Mouse (Mus musculus) neural tube, embryonic 14.5 days (tissue): Measurements from ENCODE around the gene Rnaseh2c. TPM values are rescaled to one million over a fixed set of nuclear protein-coding genes. Genes with fewer than 3 reads are reported as not detected.

Source experiments
- ATAC-seq: fragments of 200-750 bp; cut with Nextera tagmentation; 2 replicates; pipeline ENCODE4 v1.8.0; 2017; ENCODE audit warnings: low read depth, mild to moderate bottlenecking, moderate TSS enrichment, moderate library complexity
- H3K27ac ChIP-seq: fragments of 300-500 bp; sonication (generic); 2 replicates; pipeline ENCODE4 v1.5.1; 2014; ENCODE audit warnings: low read depth, mild to moderate bottlenecking, control low read depth, low read length, moderate library complexity, mixed read lengths
- H3K27me3 ChIP-seq: fragments of 300-500 bp; sonication (generic); 2 replicates; pipeline ENCODE4 v1.6.1; 2014; ENCODE audit warnings: low read length; ENCODE audit not compliant: control insufficient read depth, insufficient read depth
- H3K36me3 ChIP-seq: fragments of 300-500 bp; sonication (generic); 2 replicates; pipeline ENCODE4 v1.6.1; 2014; ENCODE audit warnings: low read length, mixed read lengths; ENCODE audit not compliant: control insufficient read depth, insufficient read depth
- H3K4me1 ChIP-seq: fragments of 300-500 bp; sonication (generic); 2 replicates; pipeline ENCODE4 v1.6.1; 2014; ENCODE audit warnings: low read length; ENCODE audit not compliant: control insufficient read depth, insufficient read depth
- H3K4me2 ChIP-seq: fragments of 300-500 bp; sonication (generic); 2 replicates; pipeline ENCODE4 v1.6.1; 2014; ENCODE audit warnings: mild to moderate bottlenecking, low read depth, low read length, control low read depth
- H3K4me3 ChIP-seq: fragments of 300-500 bp; sonication (generic); 2 replicates; pipeline ENCODE4 v1.5.1; 2014; ENCODE audit warnings: low read depth, low read length, control low read depth, mixed read lengths
- H3K9ac ChIP-seq: fragments of 300-500 bp; sonication (generic); replicated peaks from 2 replicates; pipeline ENCODE4 v1.6.1; 2014; ENCODE audit warnings: low read depth, mild to moderate bottlenecking, control low read depth, low read length, mixed read lengths
- H3K9me3 ChIP-seq: fragments of 300-500 bp; sonication (generic); 2 replicates; pipeline ENCODE4 v1.6.1; 2016; ENCODE audit warnings: low read length; ENCODE audit not compliant: control insufficient read depth
- WGBS: fragments of 180-500 bp; shearing (Covaris S2); extraction: QIAGEN DNeasy Blood & Tissue Kit; methylation state at CpG from one replicate; pipeline ENCODE4 v1.1.7; 2014; 5-methylcytosine and 5-hydroxymethylcytosine counted together
- polyA plus RNA-seq: library from polyadenylated mRNA; unstranded; fragments of >200 nt; fragmentation: Nextera tagmentation; extraction: Ambion mirVana; gene quantifications from 2 replicates; pipeline ENCODE4 v1.2.1, GENCODE M21; 2014

Gene Rnaseh2c
- polyA plus RNA-seq, 1 experiment from 2014 or later = 51.7 TPM

GRCm38 (mm10) chr19:5570353-5571246, 31.1 kb upstream of the Rnaseh2c start:
- Histone ChIP-seq H3K27me3 (no peaks in the 10 kb centered on the region; the same call in 1 of the 2 replicates), H3K4me1 (0 out of 2 replicates have a peak, but pooled peaks cover 10% of the 10 kb centered on the region), H3K9me3 (no peaks in the 10 kb centered on the region), H3K36me3 (no peaks in the 10 kb centered on the region), H3K4me2 (no peak overlapping the region), H3K4me3 (no peak overlapping the region), H3K9ac (no peak overlapping the region), H3K27ac (no peak overlapping the region)
- 88% methylated on average over 32 of the region's 32 CpGs for WGBS
- no peak for ATAC-seq

GRCm38 (mm10) chr19:5571831-5572230, 29.8 kb upstream of the Rnaseh2c start:
- Histone ChIP-seq H3K9me3 (no peaks in the 10 kb centered on the region), H3K4me1 (0 out of 2 replicates have a peak, but pooled peaks cover 9% of the 10 kb centered on the region), H3K4me2 (no peak overlapping the region), H3K27ac (no peak overlapping the region), H3K4me3 (no peak overlapping the region), H3K9ac (no peak overlapping the region), H3K36me3 (no peaks in the 10 kb centered on the region), H3K27me3 (no peaks in the 10 kb centered on the region)
- 85% methylated on average over 5 of the region's 5 CpGs for WGBS
- no peak for ATAC-seq

GRCm38 (mm10) chr19:5572331-5573125, 29.1 kb upstream of the Rnaseh2c start:
- no peaks in the 10 kb centered on the region for H3K36me3 ChIP-seq
- ATAC-seq = no peak
- H3K9ac ChIP-seq = no peak overlapping the region
- H3K4me3 ChIP-seq = no peak overlapping the region
- H3K27me3 ChIP-seq = no peaks in the 10 kb centered on the region
- H3K4me1 ChIP-seq = 0 out of 2 replicates have a peak, but pooled peaks cover 4% of the 10 kb centered on the region
- WGBS = 81% methylated on average over 19 of the region's 19 CpGs
- no peak overlapping the region for H3K27ac ChIP-seq
- no peak overlapping the region for H3K4me2 ChIP-seq
- H3K9me3 ChIP-seq = no peaks in the 10 kb centered on the region

- no peak overlapping the region for H3K4me3 ChIP-seq
- no peaks in the 10 kb centered on the region for H3K4me1 ChIP-seq
- H3K9ac ChIP-seq = no peak overlapping the region
- no peak overlapping the region for H3K27ac ChIP-seq
- H3K9me3 ChIP-seq = no peaks in the 10 kb centered on the region
- H3K36me3 ChIP-seq = no peaks in the 10 kb centered on the region
- H3K27me3 ChIP-seq = no peaks in the 10 kb centered on the region
- 100% methylated on average over 1 of the region's 1 CpGs for WGBS
- no peak overlapping the region for H3K4me2 ChIP-seq
- no peak for ATAC-seq
These were observed 26.3 kb upstream of the Rnaseh2c start for GRCm38 (mm10) chr19:5575336-5575735.

GRCm38 (mm10) chr19:5579971-5580370, 21.7 kb upstream of the Rnaseh2c start:
- Histone ChIP-seq H3K4me2 (no peak overlapping the region), H3K27me3 (no peaks in the 10 kb centered on the region), H3K9me3 (no peaks in the 10 kb centered on the region), H3K4me1 (no peaks in the 10 kb centered on the region), H3K27ac (no peak overlapping the region), H3K36me3 (no peaks in the 10 kb centered on the region), H3K9ac (no peak overlapping the region), H3K4me3 (no peak overlapping the region)
- ATAC-seq = no peak
- 68% methylated on average over 4 of the region's 4 CpGs for WGBS

- Histone ChIP-seq H3K9ac (no peak overlapping the region), H3K9me3 (no peaks in the 10 kb centered on the region), H3K36me3 (no peaks in the 10 kb centered on the region), H3K4me1 (no peaks in the 10 kb centered on the region), H3K4me2 (no peak overlapping the region), H3K4me3 (no peak overlapping the region), H3K27me3 (no peaks in the 10 kb centered on the region), H3K27ac (no peak overlapping the region)
- no peak for ATAC-seq
- 89% methylated on average over 6 of the region's 6 CpGs for WGBS
These were observed 20.9 kb upstream of the Rnaseh2c start for GRCm38 (mm10) chr19:5580776-5581175.

- ATAC-seq = no peak
- Histone ChIP-seq H3K4me1 (no peaks in the 10 kb centered on the region), H3K36me3 (no peaks in the 10 kb centered on the region), H3K27me3 (no peaks in the 10 kb centered on the region), H3K27ac (no peak overlapping the region), H3K4me3 (no peak overlapping the region), H3K9me3 (no peaks in the 10 kb centered on the region), H3K9ac (no peak overlapping the region), H3K4me2 (no peak overlapping the region)
- 83% methylated on average over 2 of the region's 2 CpGs for WGBS
These were observed 19.7 kb upstream of the Rnaseh2c start for GRCm38 (mm10) chr19:5581995-5582394.

- Histone ChIP-seq H3K27ac (no peak overlapping the region), H3K27me3 (no peaks in the 10 kb centered on the region), H3K4me2 (no peak overlapping the region), H3K4me3 (no peak overlapping the region), H3K4me1 (no peaks in the 10 kb centered on the region), H3K9me3 (no peaks in the 10 kb centered on the region), H3K36me3 (no peaks in the 10 kb centered on the region), H3K9ac (no peak overlapping the region)
- ATAC-seq = no peak
- WGBS = 79% methylated on average over 9 of the region's 9 CpGs
These were observed 12.5 kb upstream of the Rnaseh2c start for GRCm38 (mm10) chr19:5589159-5589558.

GRCm38 (mm10) chr19:5591888-5592287, 9.8 kb upstream of the Rnaseh2c start:
- no peak overlapping the region for H3K27ac ChIP-seq
- H3K4me3 ChIP-seq = no peak overlapping the region
- no peak overlapping the region for H3K9ac ChIP-seq
- ATAC-seq = no peak
- H3K27me3 ChIP-seq = no peaks in the 10 kb centered on the region
- no peaks in the 10 kb centered on the region for H3K9me3 ChIP-seq
- no peaks in the 10 kb centered on the region for H3K36me3 ChIP-seq
- H3K4me2 ChIP-seq = no peak overlapping the region
- 91% methylated on average over 6 of the region's 6 CpGs for WGBS
- H3K4me1 ChIP-seq = no peaks in the 10 kb centered on the region
